Mouse (Mus musculus) midbrain, postnatal 0 days (tissue): ENCODE data around the gene Lrpprc. TPM values are rescaled to one million over a fixed set of nuclear protein-coding genes. Genes with fewer than 3 reads are reported as not detected.

Experiments
- ATAC-seq: fragments of 200-750 bp; cut with Nextera tagmentation; 2 replicates; pipeline ENCODE4 v1.8.0; 2017; ENCODE audit warnings: moderate number of reproducible peaks, mild to moderate bottlenecking, moderate TSS enrichment, moderate library complexity; ENCODE audit not compliant: low FRiP score
- DNase-seq: peaks from one replicate; pipeline ENCODE4 v3.0.0-alpha.2; 2015; ENCODE audit warnings: low spot score
- H3K27ac ChIP-seq: fragments of 300-500 bp; sonication (generic); 2 replicates; pipeline ENCODE4 v1.5.1; 2014; ENCODE audit warnings: low read depth, mild to moderate bottlenecking, low read length, mixed read lengths
- H3K27me3 ChIP-seq: fragments of 300-500 bp; sonication (generic); 2 replicates; pipeline ENCODE4 v1.6.1; 2014; ENCODE audit warnings: low read length, control low read depth, mixed read lengths; ENCODE audit not compliant: insufficient read depth
- H3K36me3 ChIP-seq: fragments of 300-500 bp; sonication (generic); 2 replicates; pipeline ENCODE4 v1.6.1; 2014; ENCODE audit warnings: low read length, control low read depth, mixed read lengths; ENCODE audit not compliant: insufficient read depth
- H3K4me1 ChIP-seq: fragments of 300-500 bp; sonication (generic); 2 replicates; pipeline ENCODE4 v1.6.1; 2014; ENCODE audit warnings: mild to moderate bottlenecking, control low read depth, antibody characterized with exemption, low read length, mixed read lengths; ENCODE audit not compliant: insufficient read depth
- H3K4me2 ChIP-seq: fragments of 300-500 bp; sonication (generic); 2 replicates; pipeline ENCODE4 v1.6.1; 2014; ENCODE audit warnings: low read depth, mild to moderate bottlenecking, low read length, mixed read lengths; ENCODE audit not compliant: poor library complexity, severe bottlenecking
- H3K4me3 ChIP-seq: fragments of 300-500 bp; sonication (generic); 2 replicates; pipeline ENCODE4 v1.5.1; 2014; ENCODE audit warnings: low read depth, mild to moderate bottlenecking, low read length, moderate library complexity
- H3K9ac ChIP-seq: fragments of 300-500 bp; sonication (generic); replicated peaks from 2 replicates; pipeline ENCODE4 v1.6.1; 2014; ENCODE audit warnings: mild to moderate bottlenecking, low read length, moderate library complexity, mixed read lengths; ENCODE audit not compliant: poor library complexity, severe bottlenecking
- H3K9me3 ChIP-seq: fragments of 300-500 bp; sonication (generic); 2 replicates; pipeline ENCODE4 v1.6.1; 2016; ENCODE audit warnings: low read length, control low read depth
- CTCF ChIP-seq: IDR thresholded peaks from 2 replicates; pipeline ENCODE4 v1.5.1; 2016; ENCODE audit warnings: antibody characterized with exemption, mild to moderate bottlenecking
- WGBS: fragments of 180-500 bp; shearing (Covaris S2); extraction: QIAGEN DNeasy Blood & Tissue Kit; methylation state at CpG from one replicate; pipeline ENCODE4 v1.1.7; 2014; 5-methylcytosine and 5-hydroxymethylcytosine counted together
- polyA plus RNA-seq: library from polyadenylated mRNA; unstranded; fragments of >200 nt; fragmentation: Nextera tagmentation; extraction: Ambion mirVana; gene quantifications from 2 replicates; pipeline ENCODE4 v1.2.1, GENCODE M21; 2015
- total RNA-seq: library from RNA; depleted of rRNA; stranded (reverse); fragments of >200 nt; gene quantifications from 2 replicates; pipeline ENCODE4 v1.2.3, GENCODE M21; 2014

Gene Lrpprc
- total and polyA plus RNA-seq, 2 experiments from 2014 or later, result 41.3 to 53.5 TPM

DNA sequence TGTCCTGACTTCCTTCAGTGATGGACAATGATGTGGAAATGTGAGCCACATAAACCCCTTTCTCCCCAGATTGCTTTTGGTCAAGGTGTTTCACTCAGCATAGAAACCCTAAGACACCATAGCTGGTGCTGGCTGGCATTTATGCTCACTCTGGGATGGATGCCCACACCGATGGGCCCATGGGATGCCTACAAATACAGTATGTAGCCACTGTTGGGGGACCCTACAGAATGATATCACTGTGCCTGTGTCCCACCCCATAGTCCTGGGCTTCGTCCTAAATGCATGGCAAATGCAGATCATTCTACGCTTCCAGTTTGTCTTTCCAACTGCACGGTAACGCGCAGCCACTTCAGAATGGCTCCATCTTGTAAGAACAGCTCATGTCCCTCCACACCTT is 10.3 kb downstream of the Lrpprc start:
- Histone ChIP-seq H3K4me3 (no peak overlapping the region), H3K27ac (no peak overlapping the region), H3K9ac (no peak overlapping the region), H3K36me3 (peaks cover 13% of the 10 kb centered on the region), H3K4me1 (no peaks in the 10 kb centered on the region), H3K4me2 (no peak overlapping the region), H3K9me3 (no peaks in the 10 kb centered on the region), H3K27me3 (no peaks in the 10 kb centered on the region)
- DNase-seq (no peak), ATAC-seq (no peak)
- TF ChIP-seq CTCF, result no peak
- 99% methylated on average over 6 of the region's 6 CpGs for WGBS

DNA sequence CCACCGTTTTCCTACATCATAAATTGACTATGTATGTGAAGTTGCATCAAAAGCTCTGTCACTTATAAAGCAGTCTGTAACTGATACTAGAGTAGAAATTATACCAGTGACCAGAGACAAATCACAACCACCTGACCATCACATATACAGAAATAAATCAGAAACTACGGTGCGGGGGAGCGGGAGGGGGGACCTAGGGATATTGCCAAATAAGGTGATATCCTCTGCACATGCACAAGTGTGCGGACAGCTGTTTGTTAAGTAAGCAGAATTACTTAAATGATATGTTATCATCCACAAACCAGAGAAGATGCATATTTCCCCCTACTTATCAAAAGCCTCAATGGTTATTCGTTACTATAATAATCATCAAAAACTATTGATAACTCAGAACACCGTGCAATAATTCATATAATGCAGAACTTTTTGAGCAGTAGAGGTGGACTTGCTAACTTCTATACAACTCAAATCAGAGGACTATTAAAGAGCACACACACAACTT is 12.1 kb downstream of the Lrpprc start:
- Histone ChIP-seq H3K4me1 (no peaks in the 10 kb centered on the region), H3K9ac (no peak overlapping the region), H3K27me3 (no peaks in the 10 kb centered on the region), H3K9me3 (no peaks in the 10 kb centered on the region), H3K4me2 (no peak overlapping the region), H3K4me3 (no peak overlapping the region), H3K36me3 (peaks cover 20% of the 10 kb centered on the region), H3K27ac (no peak overlapping the region)
- DNase-seq, result no peak
- no peak for TF ChIP-seq CTCF
- no peak for ATAC-seq
- WGBS, result 88% methylated on average over 7 of the region's 7 CpGs

DNA sequence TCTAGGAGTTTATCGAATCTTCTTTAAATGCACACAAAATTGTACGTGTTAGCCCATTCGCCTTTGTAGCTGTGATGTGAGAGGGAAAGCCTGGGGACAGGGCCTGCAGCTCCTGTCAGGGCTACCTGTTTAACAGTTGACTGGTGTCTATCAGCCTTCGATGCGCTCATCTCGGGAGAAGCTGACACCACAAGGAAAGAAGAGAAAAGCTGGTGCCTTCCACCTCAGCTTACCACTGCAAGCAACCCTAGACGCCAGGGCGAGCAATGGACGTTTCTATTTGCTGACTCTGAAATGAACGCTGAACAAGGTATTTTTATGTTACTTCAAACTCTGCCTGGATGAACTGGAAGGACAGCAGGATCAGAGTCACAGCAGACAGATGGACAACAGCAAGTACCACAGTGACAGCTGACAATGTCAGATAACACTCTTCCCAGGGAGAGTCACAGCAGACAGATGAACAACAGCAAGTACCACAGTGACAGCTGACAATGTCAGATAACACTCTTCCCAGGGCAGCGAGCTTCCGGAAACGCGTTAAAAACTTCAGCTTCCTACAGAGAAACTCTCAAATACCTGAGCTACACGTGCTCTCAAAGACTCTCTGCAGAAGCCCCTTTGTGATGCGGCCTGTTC is 14.1 kb downstream of the Lrpprc start:
- Histone ChIP-seq H3K4me1 (no peaks in the 10 kb centered on the region), H3K27me3 (no peaks in the 10 kb centered on the region), H3K4me2 (no peak overlapping the region), H3K9me3 (no peaks in the 10 kb centered on the region), H3K4me3 (no peak overlapping the region), H3K36me3 (peaks cover 20% of the 10 kb centered on the region), H3K27ac (no peak overlapping the region), H3K9ac (no peak overlapping the region)
- no peak for TF ChIP-seq CTCF
- ATAC-seq (no peak), DNase-seq (no peak)
- 86% methylated on average over 16 of the region's 16 CpGs for WGBS

DNA sequence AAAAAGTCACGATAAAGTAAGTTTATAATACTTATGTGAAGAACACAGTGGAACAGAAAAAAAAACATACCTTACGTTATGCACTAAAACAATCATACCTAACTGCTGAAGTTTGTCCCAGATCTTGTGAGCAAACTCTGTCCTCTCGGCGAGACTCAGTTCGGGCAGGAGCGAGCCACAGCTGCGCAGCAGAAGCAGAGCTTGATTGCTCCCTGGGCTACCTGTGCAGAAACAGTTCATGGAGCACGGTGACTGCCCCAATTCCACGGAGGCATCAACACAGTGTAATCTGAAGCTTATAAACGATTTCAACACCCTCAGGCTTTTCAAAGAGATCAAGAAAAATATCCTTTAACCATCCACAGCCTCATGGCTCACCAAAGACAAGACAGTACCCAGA is 15.3 kb downstream of the Lrpprc start:
- ATAC-seq (no peak), DNase-seq (no peak)
- H3K27ac ChIP-seq, result no peak overlapping the region
- no peak overlapping the region for H3K4me3 ChIP-seq
- no peaks in the 10 kb centered on the region for H3K27me3 ChIP-seq
- no peak overlapping the region for H3K9ac ChIP-seq
- no peaks in the 10 kb centered on the region for H3K9me3 ChIP-seq
- H3K4me1 ChIP-seq, result no peaks in the 10 kb centered on the region
- peaks cover 22% of the 10 kb centered on the region for H3K36me3 ChIP-seq
- no peak for TF ChIP-seq CTCF
- WGBS, result 92% methylated on average over 10 of the region's 10 CpGs
- no peak overlapping the region for H3K4me2 ChIP-seq

DNA sequence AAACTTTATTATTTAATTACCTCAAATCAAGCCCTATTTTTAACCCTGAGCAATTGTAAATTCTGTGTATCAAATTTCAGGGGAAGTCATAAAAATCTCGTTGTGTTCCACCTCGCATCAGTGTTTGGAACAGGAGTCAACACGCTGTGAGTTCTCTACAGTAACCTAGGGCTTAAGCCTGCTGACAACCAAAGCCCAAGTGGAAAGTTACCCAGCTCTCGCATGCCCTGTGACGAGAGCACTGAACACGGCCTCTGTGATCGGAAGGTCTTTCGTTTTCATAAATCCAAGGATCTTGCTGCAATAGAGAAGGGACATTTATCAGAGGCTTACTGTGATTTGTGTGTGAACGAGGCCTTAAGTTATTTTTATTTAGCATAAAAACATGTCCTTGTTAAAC is 18.7 kb downstream of the Lrpprc start:
- H3K9ac ChIP-seq, result no peak overlapping the region
- H3K4me1 ChIP-seq, result no peaks in the 10 kb centered on the region
- DNase-seq (no peak), ATAC-seq (no peak)
- peaks cover 42% of the 10 kb centered on the region for H3K36me3 ChIP-seq
- no peaks in the 10 kb centered on the region for H3K27me3 ChIP-seq
- no peak overlapping the region for H3K27ac ChIP-seq
- 96% methylated on average over 9 of the region's 9 CpGs for WGBS
- no peaks in the 10 kb centered on the region for H3K9me3 ChIP-seq
- no peak for TF ChIP-seq CTCF
- H3K4me3 ChIP-seq, result no peak overlapping the region
- no peak overlapping the region for H3K4me2 ChIP-seq

DNA sequence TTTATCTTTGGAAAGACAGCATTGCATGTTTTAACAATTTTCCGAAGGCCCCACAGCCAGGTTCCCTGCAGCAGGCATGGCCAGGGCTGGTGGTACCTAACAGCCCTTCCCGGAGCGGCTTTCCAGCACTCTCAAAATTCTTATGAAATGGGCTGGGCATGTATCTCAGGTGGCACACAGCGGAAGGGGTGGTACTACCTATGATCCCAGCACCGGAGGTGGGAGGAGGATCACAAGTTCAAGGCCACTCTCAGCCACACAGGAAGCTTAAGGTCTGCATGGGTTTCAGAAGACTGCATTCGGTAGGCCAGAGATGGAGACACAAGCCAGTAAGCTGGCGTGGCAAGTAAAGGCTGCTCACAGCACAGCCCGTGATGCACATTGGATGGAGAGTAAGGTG is 31.6 kb downstream of the Lrpprc start:
- H3K4me2 ChIP-seq, result no peak overlapping the region
- no peak for TF ChIP-seq CTCF
- no peak for DNase-seq
- H3K36me3 ChIP-seq, result peaks cover 12% of the 10 kb centered on the region
- no peaks in the 10 kb centered on the region for H3K9me3 ChIP-seq
- H3K4me1 ChIP-seq, result no peaks in the 10 kb centered on the region
- ATAC-seq, result no peak
- 84% methylated on average over 8 of the region's 8 CpGs for WGBS
- H3K27me3 ChIP-seq, result no peaks in the 10 kb centered on the region
- H3K27ac ChIP-seq, result no peak overlapping the region
- no peak overlapping the region for H3K4me3 ChIP-seq
- no peak overlapping the region for H3K9ac ChIP-seq
